Mouse (Mus musculus) neural tube, embryonic 12.5 days (tissue): Measurements from ENCODE around the gene Ldoc1. TPM values are rescaled to one million over a fixed set of nuclear protein-coding genes. Genes with fewer than 3 reads are reported as not detected.

Experiments
- ATAC-seq: fragments of 200-750 bp; cut with Nextera tagmentation; 2 replicates; pipeline ENCODE4 v1.8.0; 2017; ENCODE audit warnings: low read depth, mild to moderate bottlenecking, moderate TSS enrichment, moderate library complexity; ENCODE audit not compliant: low FRiP score
- H3K27ac ChIP-seq: fragments of 300-500 bp; sonication (generic); 2 replicates; pipeline ENCODE4 v1.5.1; 2016
- H3K27me3 ChIP-seq: fragments of 300-500 bp; sonication (generic); replicated peaks from 2 replicates; pipeline ENCODE4 v1.6.1; 2016; ENCODE audit warnings: mild to moderate bottlenecking
- H3K36me3 ChIP-seq: fragments of 300-500 bp; sonication (generic); 2 replicates; pipeline ENCODE4 v1.6.1; 2016; ENCODE audit warnings: mild to moderate bottlenecking
- H3K4me1 ChIP-seq: fragments of 300-500 bp; sonication (generic); 2 replicates; pipeline ENCODE4 v1.6.1; 2016
- H3K4me2 ChIP-seq: fragments of 300-500 bp; sonication (generic); replicated peaks from 2 replicates; pipeline ENCODE4 v1.6.1; 2016; ENCODE audit warnings: mild to moderate bottlenecking
- H3K4me3 ChIP-seq: fragments of 300-500 bp; sonication (generic); 2 replicates; pipeline ENCODE4 v1.5.1; 2016
- H3K9ac ChIP-seq: fragments of 300-500 bp; sonication (generic); 2 replicates; pipeline ENCODE4 v1.6.1; 2016; ENCODE audit warnings: mild to moderate bottlenecking
- H3K9me3 ChIP-seq: fragments of 300-500 bp; sonication (generic); 2 replicates; pipeline ENCODE4 v1.6.1; 2016; ENCODE audit warnings: mild to moderate bottlenecking
- WGBS: fragments of 180-500 bp; shearing (Covaris S2); methylation state at CpG from one replicate; pipeline ENCODE4 v1.1.7; 2016; 5-methylcytosine and 5-hydroxymethylcytosine counted together
- polyA plus RNA-seq: library from polyadenylated mRNA; unstranded; fragments of >200 nt; fragmentation: Nextera tagmentation; extraction: Ambion mirVana; gene quantifications from 2 replicates; pipeline ENCODE4 v1.2.1, GENCODE M21; 2016

Ldoc1 gene
- 1.5 and 2.0 TPM in 2 replicates for polyA plus RNA-seq

DNA sequence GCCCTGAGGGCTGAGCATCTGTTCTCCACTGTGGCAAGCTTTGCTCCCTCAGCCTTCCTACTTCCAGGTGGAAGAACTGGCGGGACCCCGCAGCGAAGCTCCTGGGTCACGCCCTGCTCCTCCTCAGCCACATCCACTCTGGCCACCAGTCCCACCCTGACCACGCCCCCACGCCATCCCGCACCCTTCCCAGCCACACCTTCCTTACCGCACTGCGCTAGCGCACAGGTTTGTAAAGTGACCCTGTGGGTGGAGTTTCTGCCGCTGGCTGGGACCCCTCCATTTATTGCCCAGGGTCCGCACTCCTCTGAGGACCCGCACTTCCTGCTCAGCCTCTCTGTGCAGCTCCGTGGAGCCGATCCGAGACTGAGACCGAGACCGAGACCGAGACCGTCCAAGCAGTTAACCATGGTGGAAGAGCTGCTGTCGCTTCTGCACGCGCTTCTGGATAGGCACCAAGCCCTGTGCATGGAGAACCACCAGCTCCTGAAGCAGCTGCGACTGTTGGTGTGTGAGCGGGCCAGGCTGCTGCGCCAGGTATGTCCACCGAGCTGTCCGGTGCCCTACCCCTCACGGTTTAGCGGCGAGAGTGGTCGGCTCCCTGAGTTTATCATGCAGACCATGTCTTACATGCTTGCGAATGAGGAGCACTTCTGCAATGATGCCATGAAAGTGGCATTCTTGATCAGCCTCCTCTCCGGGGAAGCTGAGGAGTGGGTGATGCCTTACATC, at the start of gene Ldoc1:
Gene Ldoc1 (plus strand): TSS at position 196 of the 732 bp plus-strand sequence.
- H3K4me2 ChIP-seq: peak within 1 kb of the TSS; percentile 57
- WGBS: 42% methylated on average over 30 of the region's 34 CpGs
- no peaks in the 10 kb centered on the region for H3K9me3 ChIP-seq
- H3K36me3 ChIP-seq: no peaks in the 10 kb centered on the region
- no peaks in the 10 kb centered on the region for H3K4me1 ChIP-seq
- peak; percentile 56 for ATAC-seq
- H3K27me3 ChIP-seq: no peaks in the 10 kb centered on the region
- H3K9ac ChIP-seq: no peak within 1 kb of the TSS
- H3K4me3 ChIP-seq: peak within 1 kb of the TSS; percentile 27
- H3K27ac ChIP-seq: no peak within 1 kb of the TSS

- Histone ChIP-seq H3K4me3 (no peak overlapping the region), H3K36me3 (no peaks in the 10 kb centered on the region), H3K4me1 (no peaks in the 10 kb centered on the region), H3K4me2 (no peak overlapping the region), H3K27ac (no peak overlapping the region), H3K9ac (no peak overlapping the region), H3K27me3 (no peaks in the 10 kb centered on the region), H3K9me3 (no peaks in the 10 kb centered on the region)
- no peak for ATAC-seq
- WGBS: 86% methylated on average over 7 of the region's 7 CpGs
Observed at GRCm38 (mm10) chrX:61710131-61710530, 834 bp downstream of the Ldoc1 start.

DNA sequence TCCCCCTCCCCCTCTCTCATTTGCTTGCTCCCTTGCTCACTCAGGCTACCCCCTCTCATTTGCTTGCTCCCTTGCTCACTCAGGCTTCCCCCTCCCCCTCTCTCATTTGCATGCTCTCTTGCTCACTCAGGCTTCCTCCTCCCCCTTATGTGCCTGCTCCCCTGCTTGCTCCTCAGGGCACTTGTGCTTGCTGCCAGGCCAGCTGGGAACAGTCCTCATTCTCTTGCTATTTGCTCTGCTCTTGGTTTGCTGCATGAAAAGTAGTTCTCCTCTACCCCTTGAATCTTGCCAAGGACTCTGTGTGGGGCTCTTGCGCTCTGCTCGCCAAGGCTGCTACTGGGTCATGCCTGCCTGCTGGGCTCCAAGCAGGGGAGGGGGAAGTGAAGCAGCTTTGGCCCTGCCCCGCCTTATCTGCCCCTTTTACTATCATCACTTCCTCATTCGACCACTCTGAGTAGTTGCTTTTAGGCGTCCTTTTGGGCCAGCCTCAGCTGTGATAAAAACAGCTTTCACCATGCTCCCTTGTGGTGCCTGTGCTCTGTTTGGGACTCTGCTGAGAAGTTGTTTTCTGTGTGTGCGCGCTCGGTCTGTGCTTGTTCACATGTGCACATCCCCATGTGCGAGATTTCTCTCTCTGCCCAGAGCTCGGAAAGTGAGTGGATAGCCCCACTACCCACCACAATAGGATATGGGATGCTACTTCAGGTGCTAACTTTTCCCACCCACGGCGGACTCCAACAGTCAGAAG, 13.2 kb downstream of the Ldoc1 start:
- H3K27me3 ChIP-seq: no peaks in the 10 kb centered on the region
- peak; percentile 84 for ATAC-seq
- no peaks in the 10 kb centered on the region for H3K9me3 ChIP-seq
- H3K4me2 ChIP-seq: peak overlapping the region; percentile 36
- no peak overlapping the region for H3K4me3 ChIP-seq
- H3K27ac ChIP-seq: no peak overlapping the region
- WGBS: 32% methylated on average over 12 of the region's 12 CpGs
- H3K36me3 ChIP-seq: no peaks in the 10 kb centered on the region
- no peak overlapping the region for H3K9ac ChIP-seq
- H3K4me1 ChIP-seq: no peaks in the 10 kb centered on the region

GRCm38 (mm10) chrX:61723029-61723980, 14.0 kb downstream of the Ldoc1 start:
- Histone ChIP-seq H3K9me3 (no peaks in the 10 kb centered on the region), H3K4me1 (no peaks in the 10 kb centered on the region), H3K4me3 (no peak overlapping the region), H3K27ac (no peak overlapping the region), H3K9ac (no peak overlapping the region), H3K4me2 (peak overlapping the region; percentile 36), H3K36me3 (no peaks in the 10 kb centered on the region), H3K27me3 (no peaks in the 10 kb centered on the region)
- 53% methylated on average over 9 of the region's 9 CpGs for WGBS
- 0 out of 2 replicates have a peak, but pooled peaks have one; percentile 49 for ATAC-seq

DNA sequence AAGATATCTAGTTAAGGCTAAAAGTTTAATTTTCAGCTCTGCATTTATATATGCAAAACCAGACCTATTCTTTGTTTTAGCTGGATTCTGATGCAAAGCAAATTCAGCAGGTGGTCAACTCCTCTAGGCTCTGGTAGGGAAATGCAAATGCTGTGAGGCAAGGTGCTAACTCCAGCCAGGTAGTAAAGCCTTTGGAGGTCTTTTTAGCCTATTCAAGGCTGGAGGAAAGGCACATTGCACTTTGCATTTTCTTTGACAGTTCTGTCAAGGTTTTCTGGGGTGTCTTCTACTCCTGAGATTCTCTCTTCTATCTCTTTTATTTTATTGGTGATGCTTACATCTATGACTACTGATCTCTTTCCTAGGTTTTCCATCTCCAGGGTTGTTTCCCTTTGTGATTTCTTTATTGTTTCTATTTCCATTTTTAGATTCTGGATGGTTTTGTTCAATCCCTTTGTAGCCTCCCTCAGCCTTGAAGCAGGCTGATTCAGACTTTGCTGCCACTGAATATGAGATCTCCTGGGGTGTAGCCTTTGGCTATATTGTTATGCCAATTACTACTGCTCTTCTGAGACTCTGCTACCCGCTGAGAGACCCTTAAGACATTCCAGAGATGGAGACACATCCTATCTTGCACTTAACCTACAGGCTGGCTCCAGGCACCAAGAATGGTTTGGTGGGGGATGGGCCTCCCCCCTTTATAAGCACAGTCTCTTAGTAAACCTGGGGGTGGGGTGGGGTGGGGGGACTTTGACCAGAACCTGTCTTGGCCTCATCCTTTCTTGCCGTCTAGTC, 18.4 kb downstream of the Ldoc1 start:
- Histone ChIP-seq H3K9ac (no peak overlapping the region), H3K4me2 (no peak overlapping the region), H3K4me1 (no peaks in the 10 kb centered on the region), H3K4me3 (no peak overlapping the region), H3K9me3 (no peaks in the 10 kb centered on the region), H3K27me3 (no peaks in the 10 kb centered on the region), H3K27ac (no peak overlapping the region), H3K36me3 (no peaks in the 10 kb centered on the region)
- ATAC-seq: no peak
- 33% methylated on average over 2 of the region's 2 CpGs for WGBS
